Mouse (Mus musculus) stomach, postnatal 0 days (tissue): ENCODE data around the gene Rpl28. TPM values are rescaled to one million over a fixed set of nuclear protein-coding genes. Genes with fewer than 3 reads are reported as not detected.
"Not testable (repeated sequence)": the region's sequence is repeated elsewhere in the genome, so short reads cannot be mapped to it uniquely, and the experiment has no call there.

ENCODE experiments used
- ATAC-seq: fragments of 200-750 bp; cut with Nextera tagmentation; 2 replicates; pipeline ENCODE4 v1.8.0; 2017; ENCODE audit not compliant: low FRiP score, low TSS enrichment
- DNase-seq: peaks from one replicate; pipeline ENCODE4 v3.0.0-alpha.2; 2016; ENCODE audit warnings: low spot score
- H3K27ac ChIP-seq: fragments of 300-500 bp; sonication (generic); replicated peaks from 2 replicates; pipeline ENCODE4 v1.5.1; 2014; ENCODE audit warnings: mild to moderate bottlenecking, control low read depth
- H3K27me3 ChIP-seq: fragments of 300-500 bp; sonication (generic); 2 replicates; pipeline ENCODE4 v1.6.1; 2014; ENCODE audit warnings: low read length; ENCODE audit not compliant: control insufficient read depth, insufficient read depth
- H3K36me3 ChIP-seq: fragments of 300-500 bp; sonication (generic); 2 replicates; pipeline ENCODE4 v1.6.1; 2014; ENCODE audit warnings: low read length, mixed read lengths; ENCODE audit not compliant: control insufficient read depth, insufficient read depth
- H3K4me1 ChIP-seq: fragments of 300-500 bp; sonication (generic); replicated peaks from 2 replicates; pipeline ENCODE4 v1.6.1; 2014; ENCODE audit warnings: antibody characterized with exemption; ENCODE audit not compliant: control insufficient read depth, insufficient read depth
- H3K4me2 ChIP-seq: fragments of 300-500 bp; sonication (generic); replicated peaks from 2 replicates; pipeline ENCODE4 v1.6.1; 2014; ENCODE audit warnings: low read depth, mild to moderate bottlenecking, control low read depth, moderate library complexity
- H3K4me3 ChIP-seq: fragments of 300-500 bp; sonication (generic); 2 replicates; pipeline ENCODE4 v1.5.1; 2014; ENCODE audit warnings: low read depth, low read length, control low read depth
- H3K9ac ChIP-seq: fragments of 300-500 bp; sonication (generic); 2 replicates; pipeline ENCODE4 v1.6.1; 2014; ENCODE audit warnings: mild to moderate bottlenecking, low read length, control low read depth, mixed read lengths
- H3K9me3 ChIP-seq: fragments of 300-500 bp; sonication (generic); 2 replicates; pipeline ENCODE4 v1.6.1; 2016; ENCODE audit warnings: low read length; ENCODE audit not compliant: control insufficient read depth
- CTCF ChIP-seq: IDR thresholded peaks from 2 replicates; pipeline ENCODE4 v1.5.1; 2016; ENCODE audit warnings: antibody characterized with exemption, low read depth, mild to moderate bottlenecking, moderate library complexity
- EP300 ChIP-seq: optimal IDR thresholded peaks from 2 replicates; pipeline ENCODE3; 2016; ENCODE audit warnings: antibody characterized with exemption
- WGBS: fragments of 180-500 bp; shearing (Covaris S2); extraction: QIAGEN DNeasy Blood & Tissue Kit; methylation state at CpG from one replicate; pipeline ENCODE4 v1.1.7; 2014; 5-methylcytosine and 5-hydroxymethylcytosine counted together
- polyA plus RNA-seq: library from polyadenylated mRNA; unstranded; fragments of >200 nt; fragmentation: Nextera tagmentation; extraction: Ambion mirVana; gene quantifications from 2 replicates; pipeline ENCODE4 v1.2.1, GENCODE M21; 2015

Gene Rpl28
- polyA plus RNA-seq, 1 experiment from 2014 or later, result 359 TPM

DNA sequence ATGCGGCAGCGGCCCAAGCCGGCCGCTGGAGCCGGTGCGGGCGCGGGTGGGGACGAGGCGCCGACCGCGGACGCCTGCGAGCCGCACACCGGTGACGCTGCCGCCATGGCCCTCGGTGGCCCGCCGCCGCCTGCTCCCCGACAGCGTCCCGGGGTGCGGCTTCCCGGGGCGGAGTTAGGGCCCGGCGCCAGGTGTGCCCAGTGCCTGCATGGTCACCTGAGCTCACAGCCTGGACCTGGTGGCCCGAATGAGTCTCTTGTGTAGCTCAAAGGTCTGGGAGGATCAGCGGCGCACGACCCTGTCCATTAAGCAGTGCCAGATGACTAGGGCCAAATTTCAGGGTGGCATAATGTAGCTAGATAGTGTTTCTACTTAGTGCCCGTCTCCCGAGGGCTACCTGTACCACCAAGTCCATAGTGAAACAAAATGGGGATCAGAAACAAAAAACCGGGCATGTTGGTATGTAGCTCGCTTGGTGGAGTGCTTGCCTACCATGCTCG, 3.2 kb upstream of the Rpl28 start, which contains the start of gene Tmem238:
Tmem238 (minus strand) TSS at position 221 of the 500 bp plus-strand sequence.
- peak within 1 kb of the TSS; percentile 86 for H3K4me2 ChIP-seq
- peaks cover 2% of the 10 kb centered on the region; the same call in 1 of the 2 replicates for H3K36me3 ChIP-seq
- TF ChIP-seq EP300, result no peak
- no peak for TF ChIP-seq CTCF
- peak within 1 kb of the TSS; percentile 86 for H3K9ac ChIP-seq
- DNase-seq (peak; percentile 93), ATAC-seq (peak; percentile 80)
- 7% methylated on average over 37 of the region's 40 CpGs for WGBS
- H3K4me1 ChIP-seq, result peaks cover 4% of the 10 kb centered on the region; the same call in 1 of the 2 replicates
- peak within 1 kb of the TSS; percentile 59 for H3K4me3 ChIP-seq
- no peaks in the 10 kb centered on the region for H3K9me3 ChIP-seq
- H3K27me3 ChIP-seq, result no peaks in the 10 kb centered on the region
- peak within 1 kb of the TSS; percentile 92 for H3K27ac ChIP-seq

DNA sequence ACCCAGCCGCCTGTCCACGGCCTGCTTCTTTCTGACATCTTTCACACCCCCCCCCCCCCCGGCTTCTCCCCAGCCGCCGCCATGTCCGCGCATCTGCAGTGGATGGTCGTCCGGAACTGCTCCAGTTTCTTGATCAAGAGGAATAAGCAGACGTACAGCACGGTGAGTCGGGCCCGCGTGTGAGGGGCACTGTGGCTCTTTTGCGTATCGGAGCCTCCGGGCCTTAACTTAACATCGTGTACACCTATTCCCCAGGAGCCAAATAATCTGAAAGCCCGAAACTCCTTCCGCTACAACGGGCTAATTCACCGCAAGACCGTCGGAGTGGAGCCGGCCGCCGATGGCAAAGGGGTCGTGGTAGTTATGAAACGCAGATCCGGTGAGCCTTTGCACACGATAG, 574 bp downstream of the Rpl28 start:
- H3K4me2 ChIP-seq, result peak overlapping the region; percentile 66
- H3K27me3 ChIP-seq, DNase-seq, H3K4me1 ChIP-seq, ATAC-seq, H3K9me3 ChIP-seq: not testable (repeated sequence)
- peak overlapping the region; percentile 86 for H3K4me3 ChIP-seq
- H3K27ac ChIP-seq, result peak overlapping the region; percentile 96
- peak overlapping the region; percentile 97 for H3K9ac ChIP-seq
- H3K36me3 ChIP-seq, result peaks cover 11% of the 10 kb centered on the region; the same call in 1 of the 2 replicates
- WGBS, result 1% methylated on average over 31 of the region's 31 CpGs

DNA sequence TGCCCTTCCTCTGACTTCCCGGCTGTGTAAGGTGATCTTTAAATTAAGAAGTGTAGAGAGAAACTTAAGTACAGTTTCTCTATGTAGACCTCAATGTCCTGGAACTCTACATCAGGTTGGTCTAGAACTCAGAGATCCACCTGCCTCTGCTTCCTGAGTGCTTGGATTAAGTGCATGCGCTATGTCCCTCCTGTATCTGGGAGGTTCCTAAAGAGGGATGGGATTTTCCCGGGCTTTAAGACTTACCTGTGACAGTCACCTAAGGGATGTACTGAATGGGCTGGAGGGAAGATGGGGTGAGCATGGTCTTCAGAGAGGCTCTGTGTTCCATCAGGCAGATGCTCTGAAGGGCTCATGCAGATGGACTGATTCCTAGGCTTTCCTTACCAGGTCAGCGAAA, 1.0 kb downstream of the Rpl28 start:
- Histone ChIP-seq H3K9ac (peak overlapping the region; percentile 97), H3K9me3 (no peaks in the 10 kb centered on the region), H3K4me1 (peaks cover 4% of the 10 kb centered on the region; the same call in 1 of the 2 replicates), H3K27me3 (no peaks in the 10 kb centered on the region), H3K27ac (peak overlapping the region; percentile 96; the same call in 1 of the 2 replicates), H3K36me3 (peaks cover 11% of the 10 kb centered on the region; the same call in 1 of the 2 replicates), H3K4me2 (peak overlapping the region; percentile 66), H3K4me3 (peak overlapping the region; percentile 86)
- TF ChIP-seq CTCF (no peak), EP300 (no peak)
- 32% methylated on average over 4 of the region's 4 CpGs for WGBS
- DNase-seq (no peak), ATAC-seq (no peak)

DNA sequence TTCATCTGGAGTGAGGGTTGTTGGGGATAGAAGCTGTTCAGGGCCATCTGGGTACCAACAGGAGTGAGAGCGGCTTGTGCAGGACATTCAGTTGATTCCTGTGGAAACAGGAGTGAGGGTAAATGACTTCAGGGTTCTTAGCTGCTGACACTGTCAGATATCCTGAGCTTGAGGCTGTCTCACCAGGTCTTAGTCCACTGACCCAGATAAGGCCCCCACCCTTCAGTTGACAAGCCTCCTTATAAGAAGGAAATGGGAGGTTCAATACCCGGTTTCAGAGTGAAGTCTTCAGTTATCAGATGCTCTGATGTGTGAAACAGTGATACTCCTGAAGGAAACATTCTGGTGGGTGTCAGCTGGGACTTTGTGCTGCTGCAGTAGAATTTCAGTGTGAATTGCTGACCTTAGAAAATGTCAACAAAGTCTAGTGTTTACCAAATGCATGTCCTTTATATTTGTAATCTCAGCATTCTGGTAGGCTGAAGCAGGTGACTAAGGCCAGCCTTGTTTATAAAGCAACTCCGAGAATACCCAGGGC, 2.0 kb downstream of the Rpl28 start:
- Histone ChIP-seq H3K36me3 (peaks cover 11% of the 10 kb centered on the region; the same call in 1 of the 2 replicates), H3K4me2 (no peak overlapping the region), H3K4me3 (no peak overlapping the region), H3K4me1 (0 out of 2 replicates have a peak, but pooled peaks cover 4% of the 10 kb centered on the region), H3K27me3 (no peaks in the 10 kb centered on the region), H3K9ac (no peak overlapping the region), H3K9me3 (no peaks in the 10 kb centered on the region), H3K27ac (no peak overlapping the region)
- ATAC-seq (no peak), DNase-seq (no peak)
- TF ChIP-seq CTCF (no peak), EP300 (no peak)
- 57% methylated on average over 3 of the region's 3 CpGs for WGBS

- Histone ChIP-seq H3K27me3 (no peaks in the 10 kb centered on the region), H3K4me2 (no peak overlapping the region), H3K9me3 (no peaks in the 10 kb centered on the region), H3K4me1 (0 out of 2 replicates have a peak, but pooled peaks cover 4% of the 10 kb centered on the region), H3K9ac (no peak overlapping the region), H3K27ac (0 out of 2 replicates have a peak overlapping the region, but pooled peaks have one; percentile 4), H3K4me3 (no peak overlapping the region), H3K36me3 (peaks cover 11% of the 10 kb centered on the region; the same call in 1 of the 2 replicates)
- peak; percentile 87 for TF ChIP-seq CTCF
- no peak for TF ChIP-seq EP300
- WGBS, result 70% methylated on average over 7 of the region's 7 CpGs
- no peak for ATAC-seq
- DNase-seq, result no peak
These were observed 3.2 kb downstream of the Rpl28 start for GRCm38 (mm10) chr7:4795767-4796433.

DNA sequence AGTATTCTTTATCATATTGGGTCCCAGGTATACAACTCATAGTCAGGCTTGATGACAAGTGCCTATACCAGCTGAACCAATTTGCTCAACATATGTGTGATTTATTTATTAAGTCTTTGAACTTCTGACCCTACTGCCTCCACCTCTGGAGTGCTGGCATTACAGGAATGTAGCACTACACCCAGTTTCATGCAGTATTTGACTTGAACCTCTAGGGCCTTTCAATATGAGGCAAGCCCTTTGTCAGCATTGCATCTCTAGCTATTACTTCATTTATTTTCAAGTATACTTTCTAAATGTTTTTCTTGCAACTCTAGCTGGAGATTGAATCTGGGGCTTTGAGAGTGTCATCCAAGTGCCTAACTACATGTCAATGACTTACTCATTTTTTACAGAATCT, 9.6 kb downstream of the Rpl28 start:
- Histone ChIP-seq H3K4me2 (no peak overlapping the region), H3K9ac (no peak overlapping the region), H3K36me3 (peaks cover 6% of the 10 kb centered on the region), H3K4me1 (no peaks in the 10 kb centered on the region), H3K27ac (no peak overlapping the region), H3K9me3 (no peaks in the 10 kb centered on the region), H3K4me3 (no peak overlapping the region), H3K27me3 (no peaks in the 10 kb centered on the region)
- TF ChIP-seq CTCF (0 out of 2 replicates have a peak, but pooled peaks have one; percentile 4), EP300 (no peak)
- ATAC-seq (no peak), DNase-seq (no peak)
